Mouse (Mus musculus): ENCODE data around the gene Slc6a1.
"Not testable (repeated sequence)": the region's sequence is repeated elsewhere in the genome, so short reads cannot be mapped to it uniquely, and the experiment has no call there.

Slc6a1 gene

DNA sequence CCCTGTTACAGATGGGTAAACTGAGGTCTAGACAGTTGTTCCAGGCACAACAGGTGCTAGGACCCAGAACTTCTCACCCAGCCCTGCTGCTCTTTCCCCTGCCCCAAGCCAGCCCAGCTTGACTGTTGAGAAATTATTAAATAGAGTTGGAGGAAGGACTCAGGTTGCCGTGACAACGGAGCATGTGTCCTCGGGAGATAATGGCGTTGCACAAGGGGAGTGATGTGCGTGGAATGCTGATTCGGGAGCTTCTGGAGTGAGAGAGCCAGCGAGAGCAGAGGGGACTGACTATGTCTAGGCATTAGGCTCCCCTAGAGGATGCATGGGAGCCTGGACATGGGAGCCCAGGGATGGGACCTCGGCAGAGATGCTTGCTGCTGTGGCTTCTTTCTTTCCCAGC, 7.7 kb downstream of the Slc6a1 start:
- DNase-seq (ENCODE audit: low spot score in 2 of 2): peak; percentile 65 to 74

- DNase-seq (ENCODE audit: low spot score in 2 of 2): no peak
These were observed 8.5 kb downstream of the Slc6a1 start for GRCm38 (mm10) chr6:114290929-114291328.

- DNase-seq (ENCODE audit: low spot score in 2 of 2): peak in 1 of 2 experiments; percentile 47
These were observed 9.0 kb downstream of the Slc6a1 start for GRCm38 (mm10) chr6:114291396-114291795.

- no peak for DNase-seq (ENCODE audit: low spot score in 2 of 2)
These were observed 11.1 kb downstream of the Slc6a1 start for GRCm38 (mm10) chr6:114293511-114293910.

- no peak for DNase-seq (ENCODE audit: low spot score in 2 of 2)
These were observed 12.7 kb downstream of the Slc6a1 start for GRCm38 (mm10) chr6:114295086-114295485.

- DNase-seq (ENCODE audit: low spot score in 2 of 2): no peak
These were observed 15.0 kb downstream of the Slc6a1 start for GRCm38 (mm10) chr6:114297260-114298002.

DNA sequence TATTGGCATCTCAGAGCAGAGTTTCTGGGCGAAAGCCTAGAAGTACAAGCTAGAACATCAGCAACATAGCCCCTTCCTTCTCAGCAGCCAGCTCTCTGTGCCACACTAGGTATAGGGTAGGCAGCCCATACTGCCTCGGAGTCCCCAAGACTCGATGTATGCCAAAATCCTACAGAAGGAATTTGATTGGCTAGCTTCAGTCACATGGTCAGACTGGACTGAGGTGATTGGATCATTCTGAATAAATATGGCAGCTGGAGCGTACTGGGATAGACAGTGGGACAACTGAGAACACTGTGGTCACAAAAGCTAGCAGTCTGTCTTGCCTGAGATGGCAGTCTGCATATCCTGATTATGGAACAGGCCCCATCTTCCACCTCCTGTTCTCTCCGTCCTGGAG, 17.3 kb downstream of the Slc6a1 start:
- DNase-seq (ENCODE audit: low spot score in 2 of 2): no peak

- DNase-seq (ENCODE audit: low spot score in 2 of 2): peak in 1 of 2 experiments; percentile 30
These were observed 18.3 kb downstream of the Slc6a1 start for GRCm38 (mm10) chr6:114300737-114301136.

GRCm38 (mm10) chr6:114304668-114305067, 22.2 kb downstream of the Slc6a1 start:
- no peak for DNase-seq (ENCODE audit: low spot score in 2 of 2)

GRCm38 (mm10) chr6:114320511-114320910, 38.1 kb downstream of the Slc6a1 start:
- no peak for DNase-seq (ENCODE audit: low spot score in 2 of 2)

DNA sequence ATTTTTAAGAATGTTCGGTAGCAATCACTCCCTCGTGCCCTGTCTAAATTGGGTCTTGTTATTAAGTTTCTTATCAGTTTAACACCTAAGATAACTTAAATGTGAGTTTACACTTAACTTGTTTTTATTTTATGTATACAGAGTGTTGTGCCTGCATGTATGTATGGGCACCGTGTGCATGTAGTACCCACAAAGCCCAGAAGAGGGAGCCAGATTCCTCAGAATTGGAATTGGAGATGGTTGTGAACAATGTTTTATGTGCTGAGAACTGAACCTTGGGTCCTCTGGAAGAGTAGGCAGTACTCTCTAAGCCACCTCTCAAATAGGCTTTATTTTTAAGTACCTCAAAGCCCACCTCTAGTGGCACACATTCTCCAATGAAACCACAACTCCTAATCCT, 38.7 kb downstream of the Slc6a1 start:
- DNase-seq (ENCODE audit: low spot score in 2 of 2): no peak

GRCm38 (mm10) chr6:114322914-114323313, 40.5 kb downstream of the Slc6a1 start:
- DNase-seq (ENCODE audit: low spot score in 2 of 2): no peak

- no peak for DNase-seq (ENCODE audit: low spot score in 2 of 2)
These were observed 42.4 kb downstream of the Slc6a1 start for GRCm38 (mm10) chr6:114324808-114325207.

DNA sequence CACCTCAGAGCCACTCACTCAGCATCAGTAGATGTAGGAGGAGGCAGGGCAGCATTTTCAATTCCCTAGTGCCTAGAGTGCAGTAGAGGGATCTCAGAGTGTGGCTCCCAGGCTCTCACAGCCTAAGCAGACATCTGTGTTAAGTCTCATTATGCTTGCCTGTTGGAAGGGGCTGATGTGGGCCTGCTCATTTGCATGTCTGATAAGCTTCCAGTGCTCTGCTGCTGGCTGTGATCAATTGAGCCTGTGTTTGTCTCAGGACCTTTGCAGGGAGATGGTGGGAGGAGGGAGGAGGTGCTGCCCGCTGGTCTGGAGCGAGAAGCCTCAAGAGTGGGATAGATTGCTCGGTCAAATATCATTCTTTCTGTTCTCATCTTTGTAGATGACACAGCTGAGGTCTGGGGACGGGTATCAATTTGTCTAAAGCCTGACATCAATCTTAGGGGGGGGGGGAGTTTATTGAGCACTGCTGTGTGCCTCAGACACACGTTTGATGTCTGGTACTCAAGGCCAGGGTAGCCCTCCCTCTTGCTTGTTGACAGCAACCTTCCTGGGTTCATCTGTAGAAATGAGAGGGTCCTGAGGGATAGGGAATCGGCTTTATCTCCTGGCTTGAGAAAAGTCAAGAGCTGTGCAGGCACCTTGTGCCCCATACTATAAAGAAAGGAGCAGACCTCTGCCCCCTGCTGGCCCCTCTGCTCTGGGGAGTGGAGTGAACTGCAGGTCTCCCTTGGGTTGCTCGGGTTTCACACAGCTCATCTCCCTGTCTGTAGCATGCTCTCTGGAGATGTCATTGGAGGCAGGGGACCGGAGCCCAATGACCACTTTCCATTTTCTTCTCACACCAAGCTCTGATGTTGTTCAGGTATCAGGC, 47.4 kb downstream of the Slc6a1 start:
- no peak for DNase-seq (ENCODE audit: low spot score in 2 of 2)

DNA sequence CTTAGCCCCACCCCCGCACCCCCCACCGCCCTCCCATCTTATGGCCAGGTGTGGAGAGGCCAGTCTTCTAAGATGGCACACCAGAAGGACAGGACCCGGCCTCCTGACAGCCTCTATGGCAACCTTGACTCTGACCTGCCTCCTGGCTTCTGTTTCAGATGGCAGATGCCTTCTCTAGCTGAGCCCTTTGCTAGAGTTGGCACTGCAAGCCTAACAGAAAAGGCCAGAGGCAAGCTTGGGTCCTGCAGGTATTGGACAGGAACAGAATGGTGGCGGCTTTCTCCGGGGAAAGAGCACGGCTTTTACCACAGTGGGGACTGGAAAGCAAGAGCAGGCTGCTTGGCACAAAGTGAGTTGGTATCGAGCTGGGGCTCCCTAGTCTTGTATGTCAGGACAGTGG, 49.5 kb downstream of the Slc6a1 start:
- no peak for DNase-seq (ENCODE audit: low spot score in 2 of 2)

GRCm38 (mm10) chr6:114336128-114336943, 53.9 kb downstream of the Slc6a1 start:
- no peak for DNase-seq (ENCODE audit: low spot score in 2 of 2)

DNA sequence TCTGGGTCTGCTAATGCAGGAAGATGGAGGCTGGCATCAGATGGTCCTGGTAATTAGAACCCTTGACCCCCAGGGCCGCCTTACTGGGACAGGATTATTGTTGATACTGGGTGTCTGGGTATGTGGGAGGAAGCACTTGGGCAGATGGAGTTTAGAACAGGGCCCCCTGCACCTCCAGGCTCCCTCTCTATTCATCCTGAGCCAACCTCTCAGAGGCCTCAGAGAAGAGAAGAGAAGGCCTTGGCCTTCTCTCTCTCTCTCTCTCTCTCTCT, 54.4 kb downstream of the Slc6a1 start:
- DNase-seq (ENCODE audit: low spot score in 2 of 2): no peak

GRCm38 (mm10) chr6:114341381-114341780, 58.9 kb downstream of the Slc6a1 start:
- not testable (repeated sequence) for DNase-seq (ENCODE audit: low spot score in 2 of 2)

DNA sequence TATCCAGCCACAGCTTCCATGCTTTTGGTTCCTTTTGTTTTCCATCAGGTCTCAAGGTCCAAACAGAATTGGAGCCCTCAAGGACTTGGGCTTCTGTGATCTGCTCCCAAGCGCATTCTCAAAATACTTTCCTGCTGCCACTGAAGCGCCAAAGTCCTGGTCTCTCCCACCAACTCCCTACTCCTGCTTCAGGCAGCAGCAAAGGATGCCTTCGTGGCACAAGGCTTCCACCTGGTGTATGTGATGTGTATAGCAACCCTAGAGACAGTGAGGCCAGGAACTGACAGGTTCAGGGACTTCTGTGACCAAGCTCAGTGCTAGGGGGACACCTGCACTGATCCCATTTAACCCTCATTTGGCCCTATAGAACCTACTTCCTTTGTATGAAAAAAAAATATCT, 61.3 kb downstream of the Slc6a1 start:
- DNase-seq (ENCODE audit: low spot score in 2 of 2): peak; percentile 45 to 73

DNA sequence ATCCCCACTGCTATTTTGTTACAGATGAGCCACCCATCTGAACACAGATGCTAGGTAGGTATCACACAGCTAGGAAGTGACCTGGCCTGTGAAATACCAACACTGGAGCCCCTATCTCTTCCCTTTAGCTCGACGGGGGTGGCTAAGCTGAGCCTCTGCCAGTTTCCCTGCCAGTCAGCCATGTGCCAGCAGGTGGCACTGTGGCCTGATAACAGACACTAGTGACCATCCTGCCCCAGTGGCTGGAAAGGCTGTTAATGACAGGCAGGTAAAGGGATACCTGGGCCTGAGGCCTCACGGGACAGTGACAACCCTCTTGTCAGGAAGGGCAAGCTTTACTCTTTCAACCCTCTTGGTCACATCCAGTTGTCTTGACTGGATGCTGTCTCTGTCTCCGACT, 62.7 kb downstream of the Slc6a1 start:
- DNase-seq (ENCODE audit: low spot score in 2 of 2): peak; percentile 53 to 84

DNA sequence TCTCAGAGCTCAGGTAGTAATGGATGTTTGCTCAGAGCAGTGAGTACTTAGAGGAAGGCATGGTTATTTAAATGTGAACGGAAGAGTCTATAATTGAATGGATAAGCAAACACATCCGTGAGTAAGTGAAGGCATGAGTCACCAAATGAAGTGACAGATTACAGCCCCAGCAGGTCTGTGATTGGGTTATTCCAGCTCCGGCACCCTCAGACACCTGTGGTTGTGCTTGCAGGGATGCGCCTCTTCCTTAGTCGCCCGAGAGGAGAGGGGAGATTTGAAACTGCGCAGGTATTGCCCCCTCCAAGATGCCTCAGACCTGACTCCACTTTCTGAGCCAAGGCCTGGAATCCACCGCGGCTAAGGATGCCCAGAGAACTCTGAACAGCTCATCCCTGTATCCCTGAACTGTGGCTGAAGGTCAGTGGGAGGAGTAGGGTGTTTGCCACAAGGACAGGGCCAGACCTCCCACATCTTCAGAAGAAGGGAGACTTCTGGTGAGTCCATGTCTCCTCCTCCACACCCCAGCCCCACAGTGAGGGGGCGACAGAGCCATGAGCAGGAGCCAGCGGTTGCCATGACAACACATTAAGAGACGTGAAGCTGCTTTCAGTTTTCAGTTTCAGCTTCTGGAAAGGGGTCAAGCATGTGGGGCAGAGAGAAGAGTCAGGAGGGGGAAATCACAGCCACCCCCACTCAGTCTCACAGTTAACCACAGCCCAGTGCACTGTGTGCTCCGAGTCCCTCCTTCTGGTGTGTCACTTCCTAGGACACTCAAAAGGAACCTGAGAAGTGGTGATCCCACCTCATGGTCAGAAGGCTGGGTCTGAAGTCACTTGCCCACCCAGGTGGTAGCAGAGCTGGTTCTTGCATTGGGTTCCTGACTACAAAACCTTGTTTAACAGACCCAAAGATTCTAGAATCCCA, 65.7 kb downstream of the Slc6a1 start:
- peak in 1 of 2 experiments; percentile 27 for DNase-seq (ENCODE audit: low spot score in 2 of 2)
